Mouse (Mus musculus): ENCODE data around the gene Terf2ip.

The Terf2ip gene

GRCm38 (mm10) chr8:112010997-112011815 is at the start of gene Terf2ip, which contains the start of gene Kars:
Gene Terf2ip (plus strand): TSS chr8:112011398.
Gene Kars (minus strand): TSS chr8:112011323.
- peak; percentile 97 for DNase-seq (ENCODE audit: low read depth, low spot score)

- DNase-seq (ENCODE audit: low read depth, low spot score), result no peak
Measured at GRCm38 (mm10) chr8:111962589-111962988, 48.6 kb upstream of the Terf2ip start.

- DNase-seq (ENCODE audit: low read depth, low spot score), result no peak
Measured at GRCm38 (mm10) chr8:111963091-111963490, 48.1 kb upstream of the Terf2ip start.

- DNase-seq (ENCODE audit: low read depth, low spot score), result no peak
Measured at GRCm38 (mm10) chr8:111963546-111963945, 47.7 kb upstream of the Terf2ip start.

GRCm38 (mm10) chr8:111964351-111964750 is 46.8 kb upstream of the Terf2ip start:
- peak; percentile 26 for DNase-seq (ENCODE audit: low read depth, low spot score)

- DNase-seq (ENCODE audit: low read depth, low spot score), result peak; percentile 60
Measured at GRCm38 (mm10) chr8:111964849-111965561, 46.2 kb upstream of the Terf2ip start.

- DNase-seq (ENCODE audit: low read depth, low spot score), result no peak
Measured at GRCm38 (mm10) chr8:111967246-111967870, 43.8 kb upstream of the Terf2ip start.

- no peak for DNase-seq (ENCODE audit: low read depth, low spot score)
Measured at GRCm38 (mm10) chr8:111968541-111968940, 42.7 kb upstream of the Terf2ip start.

- DNase-seq (ENCODE audit: low read depth, low spot score), result no peak
Measured at GRCm38 (mm10) chr8:111968991-111969390, 42.2 kb upstream of the Terf2ip start.

- DNase-seq (ENCODE audit: low read depth, low spot score), result no peak
Measured at GRCm38 (mm10) chr8:111974138-111974537, 37.1 kb upstream of the Terf2ip start.

GRCm38 (mm10) chr8:111975706-111976105 is 35.5 kb upstream of the Terf2ip start:
- no peak for DNase-seq (ENCODE audit: low read depth, low spot score)

- no peak for DNase-seq (ENCODE audit: low read depth, low spot score)
Measured at GRCm38 (mm10) chr8:111976326-111976725, 34.9 kb upstream of the Terf2ip start.

- DNase-seq (ENCODE audit: low read depth, low spot score), result no peak
Measured at GRCm38 (mm10) chr8:111978147-111978546, 33.1 kb upstream of the Terf2ip start.

- DNase-seq (ENCODE audit: low read depth, low spot score), result no peak
Measured at GRCm38 (mm10) chr8:111982116-111982515, 29.1 kb upstream of the Terf2ip start.

GRCm38 (mm10) chr8:111984511-111984910 is 26.7 kb upstream of the Terf2ip start:
- peak; percentile 33 for DNase-seq (ENCODE audit: low read depth, low spot score)

- DNase-seq (ENCODE audit: low read depth, low spot score), result peak; percentile 95
Measured at GRCm38 (mm10) chr8:111989911-111990310, 21.3 kb upstream of the Terf2ip start.

- no peak for DNase-seq (ENCODE audit: low read depth, low spot score)
Measured at GRCm38 (mm10) chr8:111991278-111991677, 19.9 kb upstream of the Terf2ip start.

GRCm38 (mm10) chr8:111992013-111992702 is 19.0 kb upstream of the Terf2ip start, which contains the start of gene Adat1:
Gene Adat1 (minus strand): TSS chr8:111992302.
- DNase-seq (ENCODE audit: low read depth, low spot score), result peak; percentile 93

- DNase-seq (ENCODE audit: low read depth, low spot score), result no peak
Measured at GRCm38 (mm10) chr8:111992703-111993039, 18.5 kb upstream of the Terf2ip start.

- no peak for DNase-seq (ENCODE audit: low read depth, low spot score)
Measured at GRCm38 (mm10) chr8:112004754-112005153, 6.4 kb upstream of the Terf2ip start.

- no peak for DNase-seq (ENCODE audit: low read depth, low spot score)
Measured at GRCm38 (mm10) chr8:112005601-112006000, 5.6 kb upstream of the Terf2ip start.

GRCm38 (mm10) chr8:112007669-112008068 is 3.5 kb upstream of the Terf2ip start:
- DNase-seq (ENCODE audit: low read depth, low spot score), result no peak

All from 3T3-L1 (cell line).